In genomic region chr11:95748331-95748730, GRCm38 (mm10) we compare ENCODE assay signal across 22 mouse cellular contexts.
"Had no signal": no experiment of that assay in that cellular context is flagged by ENCODE, and none has a peak within 500 bp of the region (broad histone marks: within the 10 kb centered on the region; RNA-seq: fewer than 3 reads in every experiment).

No protein-coding gene starts in this region.

- H3K9ac ChIP-seq: limb, embryonic 12.5 days; limb, embryonic 15.5 days; liver, embryonic 15.5 days; midbrain, embryonic 13.5 days; neural tube, embryonic 12.5 days; neural tube, embryonic 15.5 days had no signal

- ATAC-seq: intestine, postnatal 0 days; midbrain, embryonic 13.5 days; midbrain, embryonic 16.5 days had no signal

- H3K4me2 ChIP-seq: limb, embryonic 12.5 days; limb, embryonic 15.5 days; liver, embryonic 11.5 days; liver, embryonic 15.5 days; midbrain, embryonic 13.5 days; neural tube, embryonic 12.5 days; neural tube, embryonic 15.5 days had no signal

- H3K4me1 ChIP-seq: limb, embryonic 15.5 days; midbrain, embryonic 13.5 days; neural tube, embryonic 12.5 days; neural tube, embryonic 15.5 days had no signal

- H3K4me3 ChIP-seq: limb, embryonic 12.5 days; limb, embryonic 15.5 days; liver, embryonic 15.5 days; midbrain, embryonic 13.5 days; neural tube, embryonic 12.5 days; neural tube, embryonic 15.5 days had no signal

- H3K27ac ChIP-seq: kidney, postnatal 0 days; limb, embryonic 12.5 days; limb, embryonic 15.5 days; liver, embryonic 15.5 days; midbrain, embryonic 13.5 days; neural tube, embryonic 12.5 days; neural tube, embryonic 15.5 days; stomach, postnatal 0 days had no signal

- DNase-seq: kidney, adult 2 months; kidney, postnatal 25 days; left cerebral cortex, postnatal 4 days; lung, adult 2 months; lung, postnatal 14 days; right cerebral cortex, adult 18-20 months; right cerebral cortex, postnatal 14 days; right cerebral cortex, postnatal 4 days; thymus, adult 2 months; thymus, postnatal 14 days; thymus, postnatal 4 days had no signal

- H3K27me3 ChIP-seq: limb, embryonic 12.5 days; limb, embryonic 15.5 days; liver, embryonic 15.5 days; midbrain, embryonic 13.5 days; neural tube, embryonic 12.5 days; neural tube, embryonic 15.5 days had no signal

- H3K9me3 ChIP-seq: limb, embryonic 15.5 days; liver, embryonic 15.5 days; midbrain, embryonic 13.5 days; neural tube, embryonic 12.5 days; neural tube, embryonic 15.5 days had no signal
